Mouse (Mus musculus): Measurements from ENCODE around the gene Zfp385a.
A peak's percentile ranks its signal among the peaks of the same experiment; 100 is the strongest.
"Not testable (repeated sequence)": the region's sequence is repeated elsewhere in the genome, so short reads cannot be mapped to it uniquely, and the experiment has no call there.

The Zfp385a gene

DNA sequence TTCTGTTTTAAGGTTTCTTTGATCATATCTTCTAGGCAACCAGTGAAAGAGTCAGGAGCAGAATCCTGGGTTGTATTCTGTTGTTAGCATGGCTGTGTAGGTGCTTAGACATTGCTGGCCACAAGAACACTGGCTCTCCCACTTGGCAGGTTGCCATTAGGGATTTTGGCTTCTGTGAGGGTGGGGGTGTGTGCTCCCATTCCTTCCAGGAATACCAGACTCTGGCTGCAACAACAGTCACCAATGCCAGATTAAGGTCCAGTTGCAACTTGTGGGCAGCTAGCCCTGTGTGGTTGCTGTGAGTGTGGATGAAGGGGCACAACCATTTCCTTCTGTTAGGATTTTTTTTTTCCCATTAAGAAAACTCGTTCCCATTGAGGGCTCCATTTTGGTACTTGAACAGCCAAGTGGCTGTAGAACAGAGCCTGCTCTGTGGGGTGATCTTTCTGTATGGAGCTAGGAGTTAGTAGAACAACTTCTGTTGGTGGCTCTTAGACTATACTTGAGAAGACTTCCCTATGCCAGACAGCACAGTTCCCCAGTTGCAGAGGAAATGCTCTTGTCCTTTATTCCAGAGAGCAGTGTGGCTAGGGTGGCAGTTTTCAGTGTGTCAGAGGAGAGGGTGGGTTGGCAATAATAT, 54.0 kb downstream of the Zfp385a start:
- DNase-seq: peak; percentile 96

DNA sequence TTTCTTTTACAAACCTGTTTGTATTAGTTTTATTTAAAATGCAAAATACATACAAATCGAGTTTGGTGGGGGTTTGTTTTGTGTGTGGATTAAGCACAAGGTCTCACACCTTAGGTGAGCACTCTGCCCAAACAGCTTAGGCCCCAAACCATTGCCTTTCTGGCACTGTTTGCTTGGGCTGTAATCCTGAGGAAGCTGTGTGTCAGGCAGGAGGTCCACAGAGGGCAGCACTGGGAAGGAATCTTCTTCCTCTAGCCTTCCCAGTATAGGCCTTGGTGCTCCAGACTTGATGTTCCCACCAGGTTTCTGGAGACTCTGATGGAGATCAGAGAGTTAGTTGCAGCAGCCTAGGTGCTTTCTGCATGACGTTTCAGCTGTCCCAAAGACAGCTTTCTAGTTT, 55.2 kb downstream of the Zfp385a start:
- peak; percentile 85 for DNase-seq

DNA sequence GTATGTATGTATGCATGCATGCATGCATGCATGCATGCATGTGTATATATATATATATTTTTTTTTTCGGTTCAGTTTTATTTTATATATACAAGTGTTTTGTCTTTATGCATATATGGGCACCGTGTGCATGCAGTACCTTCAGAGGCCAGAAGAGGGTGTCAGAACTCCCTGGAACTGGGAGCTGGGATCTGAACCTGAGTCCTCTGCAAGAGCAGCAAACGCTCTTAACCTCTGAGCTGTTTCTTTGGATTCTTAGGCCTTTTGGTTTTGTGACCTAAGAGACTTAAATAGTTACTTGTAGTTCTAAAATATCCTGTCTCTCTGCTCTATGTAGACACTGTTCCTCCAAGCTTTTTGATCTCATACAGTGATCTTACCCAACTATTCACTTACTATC, 55.8 kb downstream of the Zfp385a start:
- DNase-seq: peak; percentile 74

DNA sequence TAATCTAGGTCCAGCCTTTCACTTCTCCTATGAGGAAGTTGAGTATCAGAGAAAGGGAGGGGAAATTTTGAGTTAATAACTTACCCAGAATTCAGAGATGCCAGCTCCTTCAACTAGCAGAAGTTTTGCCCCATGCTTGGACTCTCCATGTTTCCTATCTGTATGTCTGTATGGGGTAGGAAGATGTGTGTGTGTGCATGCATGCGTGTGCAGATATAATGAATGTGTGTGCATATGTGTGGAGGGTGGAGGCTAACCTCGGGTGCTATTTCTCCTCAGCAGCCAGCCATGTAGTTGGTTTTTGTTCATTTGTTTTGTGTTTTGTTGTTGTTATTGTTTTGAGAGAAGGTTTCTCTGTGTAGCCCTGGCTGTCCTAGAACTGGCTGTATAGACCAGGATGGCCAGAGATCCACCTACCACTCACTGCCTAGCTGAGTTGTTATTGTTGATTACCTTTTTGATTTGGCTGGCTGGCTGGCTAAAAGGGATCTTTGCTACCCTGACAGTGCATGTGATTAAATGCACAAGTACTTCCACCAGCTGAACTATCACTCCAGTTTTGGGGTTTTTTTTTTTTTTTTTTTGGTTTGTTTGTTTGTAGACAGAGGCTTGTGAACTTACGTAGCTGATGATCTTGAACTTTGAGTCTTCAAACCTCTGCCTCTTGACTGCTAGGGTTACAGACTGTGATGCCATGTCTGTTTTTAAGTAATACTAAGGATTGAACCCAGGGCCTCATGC, 58.3 kb downstream of the Zfp385a start:
- DNase-seq: no peak

DNA sequence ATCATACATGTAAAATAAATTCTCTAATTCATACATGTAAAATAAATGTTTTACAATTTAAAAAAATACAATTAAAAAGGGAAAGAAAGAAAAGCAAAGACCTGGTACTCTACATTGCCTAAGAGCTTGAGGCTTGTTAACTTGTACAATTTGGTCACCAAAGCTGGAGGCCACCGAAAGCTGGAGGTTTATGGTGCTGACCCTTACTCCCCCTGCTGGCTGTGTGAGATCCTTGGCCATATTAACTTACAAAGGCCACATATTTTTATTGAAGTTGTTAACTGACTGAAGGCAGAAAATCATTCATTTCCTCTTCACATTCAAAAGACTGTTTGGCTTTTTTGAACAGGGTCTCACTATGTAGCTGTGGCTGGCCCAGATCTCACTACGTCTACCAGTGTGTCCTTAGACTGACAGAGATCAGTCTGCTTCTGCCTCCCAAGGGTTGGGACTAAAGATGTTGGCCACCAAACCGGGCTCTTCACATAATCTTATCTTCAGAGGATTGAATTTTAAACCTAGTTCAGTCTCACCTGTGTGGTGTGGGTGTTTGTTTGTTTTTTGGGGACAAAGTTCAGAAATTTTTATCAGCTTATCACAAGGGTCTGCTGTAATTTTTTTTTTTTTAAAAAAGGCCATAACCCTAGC, 59.0 kb downstream of the Zfp385a start:
- DNase-seq: peak; percentile 76

DNA sequence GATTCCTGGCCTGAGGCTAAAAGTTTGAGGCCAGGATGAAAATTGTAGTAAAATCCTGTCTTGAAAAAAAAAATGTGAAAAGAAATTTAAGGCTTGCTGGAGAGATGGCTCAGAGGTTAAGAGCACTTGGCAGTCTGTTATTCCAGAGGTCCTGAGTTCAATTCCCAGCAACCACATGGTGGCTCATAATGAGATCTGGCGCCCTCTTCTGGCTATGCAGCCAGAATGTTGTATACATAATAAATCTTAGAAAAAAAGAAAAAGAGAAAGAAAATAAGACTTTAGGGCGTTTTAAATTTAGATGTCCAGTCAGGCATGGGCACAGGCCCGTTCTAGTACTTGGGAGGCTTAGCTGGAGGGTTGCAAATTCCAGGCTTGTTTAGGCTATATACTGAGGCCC, 60.1 kb downstream of the Zfp385a start:
- no peak for DNase-seq

DNA sequence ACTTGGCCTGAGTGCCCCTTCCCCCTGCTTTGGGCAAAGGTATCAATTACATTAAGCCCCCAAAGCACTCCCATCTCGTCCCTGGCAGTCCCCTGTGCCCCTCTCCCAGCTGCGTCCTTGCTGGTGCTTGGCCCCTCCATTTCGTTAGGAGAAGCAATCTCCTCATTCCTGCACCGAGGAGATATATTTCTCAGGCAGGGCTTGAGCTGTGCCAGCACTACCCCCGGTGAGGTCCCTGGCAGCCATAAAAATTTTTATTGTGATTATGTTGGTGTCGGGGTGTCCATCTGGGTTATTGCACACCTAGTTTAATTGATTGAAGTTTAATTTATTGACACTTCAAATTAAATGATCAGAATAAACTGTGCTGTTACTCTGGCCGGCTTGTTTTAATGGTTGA, 61.9 kb downstream of the Zfp385a start:
- no peak for DNase-seq

DNA sequence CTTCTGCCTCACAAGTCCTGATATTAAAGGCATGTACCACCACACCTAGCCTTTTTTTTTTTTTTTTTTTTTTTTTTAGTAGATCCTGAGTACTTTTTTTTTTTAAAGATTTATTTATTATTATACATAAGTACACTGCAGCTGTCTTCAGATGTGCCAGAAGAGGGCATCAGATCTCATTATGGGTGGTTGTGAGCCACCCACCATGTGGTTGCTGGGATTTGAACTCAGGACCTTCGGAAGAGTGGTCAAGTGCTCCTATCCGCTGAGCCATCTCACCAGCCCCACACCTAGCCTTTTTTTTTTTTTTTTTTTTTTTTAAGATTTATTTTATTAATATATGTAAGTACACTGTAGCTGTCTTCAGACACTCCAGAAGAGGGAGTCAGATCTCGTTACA, 64.0 kb downstream of the Zfp385a start:
- DNase-seq: not testable (repeated sequence)

DNA sequence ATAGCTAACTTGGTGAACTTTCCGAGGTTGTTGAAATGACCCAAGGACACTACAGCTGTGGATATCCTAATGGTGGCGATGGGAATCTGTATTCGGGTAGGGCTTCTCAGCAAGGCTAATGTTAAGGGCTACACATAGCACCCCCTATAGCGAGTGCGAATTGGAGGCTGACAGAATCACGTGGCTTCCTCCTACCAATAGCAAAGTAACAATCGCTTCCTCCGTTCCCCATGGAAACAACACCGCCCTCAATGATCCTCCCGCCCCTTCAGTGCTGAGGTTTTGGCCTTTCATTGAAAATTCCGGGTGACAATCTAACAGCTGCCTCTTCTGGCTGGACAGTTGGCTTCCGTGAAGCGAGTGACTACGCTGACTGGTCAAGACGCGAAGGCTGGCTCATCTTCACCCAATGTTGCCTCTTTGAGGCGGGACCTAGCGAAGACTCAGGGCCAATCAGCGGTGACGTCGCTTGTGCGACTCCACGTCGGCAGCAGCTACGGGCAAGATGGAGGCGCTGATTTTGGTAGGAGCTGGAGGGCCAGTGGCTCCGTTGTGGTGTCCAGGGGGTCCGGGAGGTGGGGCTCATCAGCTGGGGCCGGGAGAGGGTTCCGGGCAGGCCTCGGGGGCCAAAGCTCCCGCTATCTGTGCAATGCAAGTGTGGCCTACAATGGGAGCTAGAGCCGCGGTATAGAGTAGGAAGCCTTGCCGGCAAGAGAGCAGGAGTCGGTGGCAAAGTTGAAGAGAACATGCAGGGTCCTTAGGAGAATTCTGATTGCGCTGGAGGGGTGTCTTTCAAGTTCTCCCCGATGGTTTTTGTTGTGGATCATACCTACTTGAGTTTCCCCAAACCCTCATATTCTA, 67.2 kb downstream of the Zfp385a start, which contains the start of gene Copz1:
Gene Copz1 (plus strand): TSS at position 296 of the 861 bp plus-strand sequence.
- peak; percentile 100 for DNase-seq

DNA sequence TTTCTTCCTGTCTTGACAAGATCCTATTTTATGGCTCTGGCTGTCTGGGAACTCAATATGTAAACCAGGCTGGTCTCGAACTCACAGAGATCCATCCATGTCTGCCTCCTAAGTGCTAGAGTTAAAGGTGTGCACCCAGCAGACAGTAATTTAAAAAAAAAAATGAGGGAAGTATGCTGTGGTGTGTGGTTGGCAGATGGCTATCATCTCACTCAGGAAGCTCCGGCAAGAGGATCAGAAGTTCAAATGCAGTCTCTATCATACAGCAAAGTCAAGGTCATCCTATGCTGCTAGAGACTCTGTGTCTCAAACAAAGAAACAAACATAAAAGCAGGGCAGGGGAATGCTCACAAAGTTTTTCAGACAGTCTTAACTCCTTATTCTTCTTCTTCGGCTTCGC, 71.0 kb downstream of the Zfp385a start:
- no peak for DNase-seq

DNA sequence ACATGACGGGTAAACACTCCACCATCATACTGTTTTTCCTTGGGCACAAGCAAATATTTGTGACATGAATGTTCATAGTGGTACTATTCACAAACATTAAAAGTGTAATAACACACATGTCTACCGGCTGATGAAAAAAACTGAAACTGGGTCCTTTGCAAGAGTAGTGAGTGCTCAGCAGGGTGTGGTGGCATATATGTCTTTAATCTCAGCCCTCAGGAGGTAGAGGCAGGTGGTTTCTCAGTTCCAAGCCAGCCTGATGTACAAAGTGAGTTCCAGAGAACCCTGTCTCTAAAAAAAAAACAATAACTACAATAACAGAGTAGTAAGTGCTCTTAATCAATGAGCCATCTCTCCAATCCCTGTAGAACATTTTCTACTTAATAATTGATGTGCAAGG, 75.1 kb downstream of the Zfp385a start:
- no peak for DNase-seq
